Mouse (Mus musculus) liver, embryonic 14 days (tissue): ENCODE results near the gene Ifna4. TPM values are rescaled to one million over a fixed set of nuclear protein-coding genes. Genes with fewer than 3 reads are reported as not detected.

ENCODE experiments used
- polyA plus RNA-seq: library from polyadenylated mRNA; depleted of rRNA; stranded (reverse); fragments of >200 nt; gene quantifications from 2 replicates; pipeline ENCODE4 v1.2.3, GENCODE M21; 2012; rRNA removed

Ifna4 gene
- not detected in 2 replicates for polyA plus RNA-seq

GRCm38 (mm10) chr4:88841438-88841911, at the start of gene Ifna4:
TSS of gene Ifna4 (plus strand) at chr4:88841861.

GRCm38 (mm10) chr4:88793936-88794675, 47.6 kb upstream of the Ifna4 start, which contains the start of gene Gm13275:
TSS of gene Gm13275 (plus strand) at chr4:88794487.

GRCm38 (mm10) chr4:88797097-88797496, 44.6 kb upstream of the Ifna4 start, which contains the start of gene Gm13279:
TSS of gene Gm13279 (plus strand) at chr4:88797397.

GRCm38 (mm10) chr4:88799365-88799764, 42.3 kb upstream of the Ifna4 start, which contains the start of gene Gm13285:
TSS of gene Gm13285 (plus strand) at chr4:88799665.

GRCm38 (mm10) chr4:88802954-88803353, 38.7 kb upstream of the Ifna4 start, which contains the start of gene Gm13287:
TSS of gene Gm13287 (plus strand) at chr4:88803254.

GRCm38 (mm10) chr4:88805231-88805630, 36.4 kb upstream of the Ifna4 start, which contains the start of gene Gm13288:
TSS of gene Gm13288 (plus strand) at chr4:88805531.

GRCm38 (mm10) chr4:88815928-88816327, 25.7 kb upstream of the Ifna4 start, which contains the start of gene Ifna7:
TSS of gene Ifna7 (plus strand) at chr4:88816228.

GRCm38 (mm10) chr4:88819659-88820058, 22.0 kb upstream of the Ifna4 start, which contains the start of gene Ifna11:
TSS of gene Ifna11 (plus strand) at chr4:88819959.

GRCm38 (mm10) chr4:88827116-88827515, 14.5 kb upstream of the Ifna4 start, which contains the start of gene Ifna6:
TSS of gene Ifna6 (plus strand) at chr4:88827416.

GRCm38 (mm10) chr4:88835225-88835624, 6.4 kb upstream of the Ifna4 start, which contains the start of gene Ifna5:
TSS of gene Ifna5 (plus strand) at chr4:88835525.

GRCm38 (mm10) chr4:88849698-88850097, 8.0 kb downstream of the Ifna4 start, which contains the start of gene Ifna1:
TSS of gene Ifna1 (plus strand) at chr4:88850087.

GRCm38 (mm10) chr4:88880101-88880500, 38.4 kb downstream of the Ifna4 start, which contains the start of gene Ifne:
TSS of gene Ifne (minus strand) at chr4:88880201.

Other genes with a start within 250 kb of the Ifna4 start
- gene Ifna9, start 249.5 kb upstream of the Ifna4 start, polyA plus RNA-seq, result not detected in 2 replicates
- gene Ifna12, start 238.5 kb upstream of the Ifna4 start, polyA plus RNA-seq, result not detected in 2 replicates
- not detected in 2 replicates for gene C87499, start 207.4 kb upstream of the Ifna4 start, polyA plus RNA-seq
- gene Ifna13, start 197.4 kb upstream of the Ifna4 start, polyA plus RNA-seq, result not detected in 2 replicates
- gene Ifna16, start 164.9 kb upstream of the Ifna4 start, polyA plus RNA-seq, result not detected in 2 replicates
- gene Ifna2, start 157.9 kb upstream of the Ifna4 start, polyA plus RNA-seq, result not detected in 2 replicates
- 0.06 TPM in 1 of 2 replicates, not detected in the other for gene Ifnab, start 150.5 kb upstream of the Ifna4 start, polyA plus RNA-seq
- 0.06 and 0.10 TPM in 2 replicates for gene Gm26566, start 120.1 kb upstream of the Ifna4 start, polyA plus RNA-seq
- gene Klhl9, start 119.4 kb upstream of the Ifna4 start, polyA plus RNA-seq, result 9.1 and 11.2 TPM in 2 replicates
- gene Gm13271, start 87.0 kb upstream of the Ifna4 start, polyA plus RNA-seq, result not detected in 2 replicates
- not detected in 2 replicates for gene Gm13283, start 81.7 kb upstream of the Ifna4 start, polyA plus RNA-seq
- not detected in 2 replicates for gene Gm13290, start 68.0 kb upstream of the Ifna4 start, polyA plus RNA-seq
- gene Gm13289, start 64.9 kb upstream of the Ifna4 start, polyA plus RNA-seq, result not detected in 2 replicates
- not detected in 2 replicates for gene Gm13272, start 62.0 kb upstream of the Ifna4 start, polyA plus RNA-seq
- 0.01 TPM in 1 of 2 replicates, not detected in the other for gene Ifnz, start 59.7 kb upstream of the Ifna4 start, polyA plus RNA-seq
- gene Gm13276, start 56.2 kb upstream of the Ifna4 start, polyA plus RNA-seq, result not detected in 2 replicates
- not detected in 2 replicates for gene Gm13277, start 53.2 kb upstream of the Ifna4 start, polyA plus RNA-seq
- not detected in 2 replicates for gene Gm13278, start 50.3 kb upstream of the Ifna4 start, polyA plus RNA-seq
- gene Gm13275, start 47.4 kb upstream of the Ifna4 start, polyA plus RNA-seq, result 0.06 TPM in 1 of 2 replicates, not detected in the other
- gene Gm13279, start 44.5 kb upstream of the Ifna4 start, polyA plus RNA-seq, result not detected in 2 replicates
- gene Gm13285, start 42.2 kb upstream of the Ifna4 start, polyA plus RNA-seq, result not detected in 2 replicates
- not detected in 2 replicates for gene Gm13287, start 38.6 kb upstream of the Ifna4 start, polyA plus RNA-seq
- gene Gm13288, start 36.3 kb upstream of the Ifna4 start, polyA plus RNA-seq, result not detected in 2 replicates
- not detected in 2 replicates for gene Ifna7, start 25.6 kb upstream of the Ifna4 start, polyA plus RNA-seq
- gene Ifna11, start 21.9 kb upstream of the Ifna4 start, polyA plus RNA-seq, result not detected in 2 replicates
- not detected in 2 replicates for gene Ifna6, start 14.4 kb upstream of the Ifna4 start, polyA plus RNA-seq
- gene Ifna5, start 6.3 kb upstream of the Ifna4 start, polyA plus RNA-seq, result not detected in 2 replicates
- not detected in 2 replicates for gene Ifna1, start 8.2 kb downstream of the Ifna4 start, polyA plus RNA-seq
- gene Ifne, start 38.3 kb downstream of the Ifna4 start, polyA plus RNA-seq, result not detected in 2 replicates